Mouse (Mus musculus): ENCODE measurements at regions not wholly inside any gene's neighbourhood (a gene's known extent, or its start where the extent isn't known, plus 50 kb on each side); places are given as distances from the start of the nearest gene placed in this dataset.

- peak; percentile 49 to 51 for DNase-seq
- intact Hi-C loops (cut with DNase I): no loop called here
Measured at GRCm38 (mm10) chr1:77213462-77214098, 301.3 kb downstream of the Epha4 start.

GRCm38 (mm10) chr1:77219488-77220321, 295.2 kb downstream of the Epha4 start:
- no peak for DNase-seq
- intact Hi-C loops (cut with DNase I): no loop called here

GRCm38 (mm10) chr1:77220322-77220590, 294.6 kb downstream of the Epha4 start:
- no peak for DNase-seq
- intact Hi-C loops (cut with DNase I): no loop called here

- intact Hi-C loops (cut with DNase I): no loop called here
- DNase-seq: no peak
Measured at GRCm38 (mm10) chr1:77220783-77221182, 294.1 kb downstream of the Epha4 start.

GRCm38 (mm10) chr1:77221900-77222299, 293.0 kb downstream of the Epha4 start:
- DNase-seq: no peak
- intact Hi-C loops (cut with DNase I): no loop called here

- intact Hi-C loops (cut with DNase I): no loop called here
- DNase-seq: no peak
Measured at GRCm38 (mm10) chr1:77226546-77226945, 288.3 kb downstream of the Epha4 start.

- intact Hi-C loops (cut with DNase I): no loop called here
Measured at GRCm38 (mm10) chr1:77226991-77227515, 287.8 kb downstream of the Epha4 start.

GRCm38 (mm10) chr1:77227800-77228199, 287.1 kb downstream of the Epha4 start:
- intact Hi-C loops (cut with DNase I): no loop called here
- DNase-seq: no peak

More at GRCm38 (mm10) chr1:77226991-77227515, 287.8 kb downstream of the Epha4 start:
- no peak for DNase-seq

- intact Hi-C loops (cut with DNase I): no loop called here
- DNase-seq: no peak
Measured at GRCm38 (mm10) chr1:77229561-77229960, 285.3 kb downstream of the Epha4 start.

- intact Hi-C loops (cut with DNase I): no loop called here
- DNase-seq: peak; percentile 46 to 57
Measured at GRCm38 (mm10) chr1:77233010-77233409, 281.9 kb downstream of the Epha4 start.

- intact Hi-C loops (cut with DNase I): no loop called here
- DNase-seq: no peak
Measured at GRCm38 (mm10) chr1:77244642-77245041, 270.2 kb downstream of the Epha4 start.

- intact Hi-C loops (cut with DNase I): no loop called here
- no peak for DNase-seq
Measured at GRCm38 (mm10) chr1:77246047-77246446, 268.8 kb downstream of the Epha4 start.

GRCm38 (mm10) chr1:77254276-77254675, 260.6 kb downstream of the Epha4 start:
- intact Hi-C loops (cut with DNase I): no loop called here
- DNase-seq: no peak

- intact Hi-C loops (cut with DNase I): no loop called here
- no peak for DNase-seq
Measured at GRCm38 (mm10) chr1:77256115-77256842, 258.6 kb downstream of the Epha4 start.

- no peak for DNase-seq
- intact Hi-C loops (cut with DNase I): no loop called here
Measured at GRCm38 (mm10) chr1:77258730-77259310, 256.1 kb downstream of the Epha4 start.

- no peak for DNase-seq
- intact Hi-C loops (cut with DNase I): no loop called here
Measured at GRCm38 (mm10) chr1:77259789-77260188, 255.1 kb downstream of the Epha4 start.

GRCm38 (mm10) chr1:77261678-77262077, 253.2 kb downstream of the Epha4 start:
- intact Hi-C loops (cut with DNase I): no loop called here
- DNase-seq: no peak

GRCm38 (mm10) chr1:77265677-77266076, 249.2 kb downstream of the Epha4 start:
- intact Hi-C loops (cut with DNase I): no loop called here
- no peak for DNase-seq

GRCm38 (mm10) chr1:77267311-77268003, 247.4 kb downstream of the Epha4 start:
- intact Hi-C loops (cut with DNase I): no loop called here
- no peak for DNase-seq

GRCm38 (mm10) chr1:77275297-77275696, 239.6 kb downstream of the Epha4 start:
- intact Hi-C loops (cut with DNase I): no loop called here
- no peak for DNase-seq

- DNase-seq: no peak
- intact Hi-C loops (cut with DNase I): no loop called here
Measured at GRCm38 (mm10) chr1:77279566-77279965, 235.3 kb downstream of the Epha4 start.

Data from heart, postnatal 10 days (tissue).